Mouse (Mus musculus) embryonic fibroblast, embryonic 13.5 days (primary cell): Measurements from ENCODE around the gene Dbn1.

ENCODE experiments used
- CTCF ChIP-seq: IDR thresholded peaks from 2 replicates; pipeline ENCODE4 v1.5.1; 2011; ENCODE audit warnings: mild to moderate bottlenecking, control low read depth, low read length, moderate library complexity, borderline replicate concordance; ENCODE audit not compliant: insufficient read depth
- POLR2A ChIP-seq: IDR thresholded peaks from 2 replicates; pipeline ENCODE4 v1.6.1; 2011; ENCODE audit warnings: low read depth, mild to moderate bottlenecking, control low read depth, low read length, moderate library complexity

DNA sequence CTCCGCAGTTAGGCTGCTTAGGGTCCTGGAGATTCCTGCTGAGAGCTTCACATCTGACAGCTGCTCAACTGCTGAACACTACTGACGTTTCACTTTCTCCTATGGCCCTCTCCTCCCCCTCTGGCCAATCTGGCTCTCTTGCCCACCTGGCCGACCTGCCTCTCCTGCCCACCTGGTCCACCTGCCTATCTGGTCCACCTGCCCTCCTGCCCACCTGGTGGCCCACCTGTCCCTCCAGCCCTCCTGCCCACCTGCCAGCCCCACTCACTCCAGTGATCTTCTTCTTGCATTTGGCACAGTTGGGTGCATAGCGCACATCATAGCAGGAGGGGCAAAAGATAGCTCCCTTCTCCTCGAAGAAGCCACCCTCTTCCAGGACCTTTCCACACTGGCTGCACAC is 16.5 kb upstream of the Dbn1 start:
- TF ChIP-seq CTCF (no peak), POLR2A (no peak)
